Mouse (Mus musculus) induced T-regulatory cell, adult 2 months (primary cell): ENCODE measurements around the gene Gm5728.
"Not testable (repeated sequence)": the region's sequence is repeated elsewhere in the genome, so short reads cannot be mapped to it uniquely, and the experiment has no call there.

Experiments used
- DNase-seq: peaks from one replicate; pipeline ENCODE4 v3.0.0-alpha.2; 2012; ENCODE audit warnings: low read depth

The Gm5728 gene

GRCm38 (mm10) chr7:20375310-20375709 is at the start of gene Gm5728:
Gene Gm5728, minus strand, starts transcription at chr7:20375410.
- not testable (repeated sequence) for DNase-seq

- DNase-seq = not testable (repeated sequence)
These were observed 42.4 kb upstream of the Gm5728 start, which contains the start of gene Vmn1r100 for GRCm38 (mm10) chr7:20417642-20418041. Gene Vmn1r100, plus strand, starts transcription at chr7:20417942.

GRCm38 (mm10) chr7:20333965-20334364 is 41.2 kb downstream of the Gm5728 start, which contains the start of gene Gm4133:
Gene Gm4133, minus strand, starts transcription at chr7:20334065.
- DNase-seq = not testable (repeated sequence)
